Mouse (Mus musculus) liver, embryonic 16.5 days (tissue): Measurements from ENCODE around the gene Ptgds. TPM values are rescaled to one million over a fixed set of nuclear protein-coding genes. Genes with fewer than 3 reads are reported as not detected.

ENCODE experiments used
- ATAC-seq: fragments of 200-750 bp; cut with Nextera tagmentation; 2 replicates; pipeline ENCODE4 v1.8.0; 2017; ENCODE audit warnings: low read depth, mild to moderate bottlenecking, moderate number of reproducible peaks, moderate library complexity
- H3K27ac ChIP-seq: fragments of 300-500 bp; sonication (generic); 2 replicates; pipeline ENCODE4 v1.5.1; 2014; ENCODE audit warnings: mild to moderate bottlenecking, low read length
- H3K27me3 ChIP-seq: fragments of 300-500 bp; sonication (generic); 2 replicates; pipeline ENCODE4 v1.6.1; 2014; ENCODE audit warnings: low read depth, low read length, mixed read lengths; ENCODE audit not compliant: control insufficient read depth, insufficient read depth
- H3K36me3 ChIP-seq: fragments of 300-500 bp; sonication (generic); 2 replicates; pipeline ENCODE4 v1.6.1; 2014; ENCODE audit warnings: mild to moderate bottlenecking; ENCODE audit not compliant: control insufficient read depth, insufficient read depth
- H3K4me1 ChIP-seq: fragments of 300-500 bp; sonication (generic); 2 replicates; pipeline ENCODE4 v1.6.1; 2014; ENCODE audit warnings: low read depth, low read length, mixed read lengths; ENCODE audit not compliant: control insufficient read depth
- H3K4me2 ChIP-seq: fragments of 300-500 bp; sonication (generic); 2 replicates; pipeline ENCODE4 v1.6.1; 2014; ENCODE audit warnings: low read depth, low read length, mixed read lengths
- H3K4me3 ChIP-seq: fragments of 300-500 bp; sonication (generic); 2 replicates; pipeline ENCODE4 v1.5.1; 2014; ENCODE audit warnings: low read depth, mild to moderate bottlenecking, low read length
- H3K9ac ChIP-seq: fragments of 300-500 bp; sonication (generic); 2 replicates; pipeline ENCODE4 v1.6.1; 2014; ENCODE audit warnings: low read depth, low read length
- H3K9me3 ChIP-seq: fragments of 300-500 bp; sonication (generic); replicated peaks from 2 replicates; pipeline ENCODE4 v1.6.1; 2016; ENCODE audit warnings: low read length; ENCODE audit not compliant: control insufficient read depth
- WGBS: fragments of 180-500 bp; shearing (Covaris S2); extraction: QIAGEN DNeasy Blood & Tissue Kit; methylation state at CpG from one replicate; pipeline ENCODE4 v1.1.7; 2014; ENCODE audit not compliant: insufficient replicate concordance; 5-methylcytosine and 5-hydroxymethylcytosine counted together
- polyA plus RNA-seq: library from polyadenylated mRNA; unstranded; fragments of >200 nt; fragmentation: Nextera tagmentation; extraction: Ambion mirVana; gene quantifications from 2 replicates; pipeline ENCODE4 v1.2.1, GENCODE M21; 2015

The Ptgds gene
- polyA plus RNA-seq, 1 experiment from 2014 or later = 0.71 TPM

GRCm38 (mm10) chr2:25458911-25459310, 10.9 kb downstream of the Ptgds start:
- Histone ChIP-seq H3K27me3 (no peaks in the 10 kb centered on the region), H3K27ac (no peak overlapping the region), H3K9ac (no peak overlapping the region), H3K4me2 (no peak overlapping the region), H3K9me3 (no peaks in the 10 kb centered on the region), H3K36me3 (no peaks in the 10 kb centered on the region), H3K4me3 (no peak overlapping the region), H3K4me1 (peaks cover 24% of the 10 kb centered on the region)
- ATAC-seq = no peak
- 63% methylated on average over 5 of the region's 5 CpGs for WGBS

GRCm38 (mm10) chr2:25457022-25457896, 12.6 kb downstream of the Ptgds start:
- H3K4me1 ChIP-seq = peaks cover 24% of the 10 kb centered on the region
- no peak overlapping the region for H3K9ac ChIP-seq
- no peak for ATAC-seq
- H3K9me3 ChIP-seq = no peaks in the 10 kb centered on the region
- no peak overlapping the region for H3K4me2 ChIP-seq
- WGBS = 69% methylated on average over 9 of the region's 9 CpGs
- H3K4me3 ChIP-seq = no peak overlapping the region
- no peaks in the 10 kb centered on the region for H3K27me3 ChIP-seq
- no peaks in the 10 kb centered on the region for H3K36me3 ChIP-seq
- no peak overlapping the region for H3K27ac ChIP-seq

- Histone ChIP-seq H3K9me3 (no peaks in the 10 kb centered on the region), H3K4me1 (peaks cover 21% of the 10 kb centered on the region), H3K4me2 (no peak within 1 kb of the TSS), H3K27me3 (no peaks in the 10 kb centered on the region), H3K36me3 (no peaks in the 10 kb centered on the region), H3K4me3 (no peak within 1 kb of the TSS), H3K27ac (no peak within 1 kb of the TSS), H3K9ac (no peak within 1 kb of the TSS)
- WGBS = 57% methylated on average over 14 of the region's 14 CpGs
- ATAC-seq = no peak
Measured at GRCm38 (mm10) chr2:25456205-25456953, 13.5 kb downstream of the Ptgds start, which contains the start of gene Clic3. Gene Clic3, plus strand, starts transcription at chr2:25456838.

- H3K9ac ChIP-seq = no peak overlapping the region
- no peaks in the 10 kb centered on the region for H3K27me3 ChIP-seq
- no peaks in the 10 kb centered on the region for H3K4me1 ChIP-seq
- H3K36me3 ChIP-seq = no peaks in the 10 kb centered on the region
- WGBS = 29% methylated on average over 1 of the region's 1 CpGs
- no peak overlapping the region for H3K27ac ChIP-seq
- no peak overlapping the region for H3K4me2 ChIP-seq
- no peak for ATAC-seq
- H3K4me3 ChIP-seq = no peak overlapping the region
- H3K9me3 ChIP-seq = no peaks in the 10 kb centered on the region
Measured at GRCm38 (mm10) chr2:25452951-25453350, 16.9 kb downstream of the Ptgds start.

- H3K27me3 ChIP-seq = no peaks in the 10 kb centered on the region
- no peak overlapping the region for H3K4me3 ChIP-seq
- H3K36me3 ChIP-seq = no peaks in the 10 kb centered on the region
- no peak overlapping the region for H3K27ac ChIP-seq
- no peak overlapping the region for H3K4me2 ChIP-seq
- H3K9me3 ChIP-seq = no peaks in the 10 kb centered on the region
- ATAC-seq = no peak
- WGBS = 44% methylated on average over 8 of the region's 8 CpGs
- H3K9ac ChIP-seq = no peak overlapping the region
- H3K4me1 ChIP-seq = no peaks in the 10 kb centered on the region
Measured at GRCm38 (mm10) chr2:25450853-25451647, 18.8 kb downstream of the Ptgds start.

- no peak overlapping the region for H3K4me3 ChIP-seq
- no peaks in the 10 kb centered on the region for H3K9me3 ChIP-seq
- H3K9ac ChIP-seq = no peak overlapping the region
- no peak overlapping the region for H3K27ac ChIP-seq
- H3K27me3 ChIP-seq = no peaks in the 10 kb centered on the region
- 78% methylated on average over 14 of the region's 14 CpGs for WGBS
- no peak overlapping the region for H3K4me2 ChIP-seq
- no peaks in the 10 kb centered on the region for H3K36me3 ChIP-seq
- ATAC-seq = no peak
- H3K4me1 ChIP-seq = no peaks in the 10 kb centered on the region
Measured at GRCm38 (mm10) chr2:25442682-25443081, 27.2 kb downstream of the Ptgds start.

GRCm38 (mm10) chr2:25441067-25441466, 28.8 kb downstream of the Ptgds start:
- no peak overlapping the region for H3K27ac ChIP-seq
- no peaks in the 10 kb centered on the region for H3K9me3 ChIP-seq
- no peaks in the 10 kb centered on the region for H3K4me1 ChIP-seq
- H3K4me3 ChIP-seq = no peak overlapping the region
- H3K9ac ChIP-seq = no peak overlapping the region
- WGBS = 76% methylated on average over 20 of the region's 20 CpGs
- no peak for ATAC-seq
- H3K27me3 ChIP-seq = no peaks in the 10 kb centered on the region
- H3K4me2 ChIP-seq = no peak overlapping the region
- H3K36me3 ChIP-seq = no peaks in the 10 kb centered on the region

GRCm38 (mm10) chr2:25436286-25436820, 33.5 kb downstream of the Ptgds start:
- no peak overlapping the region for H3K27ac ChIP-seq
- H3K9ac ChIP-seq = no peak overlapping the region
- no peak overlapping the region for H3K4me2 ChIP-seq
- ATAC-seq = no peak
- H3K36me3 ChIP-seq = no peaks in the 10 kb centered on the region
- 79% methylated on average over 10 of the region's 10 CpGs for WGBS
- H3K27me3 ChIP-seq = no peaks in the 10 kb centered on the region
- no peaks in the 10 kb centered on the region; the same call in 1 of the 2 replicates for H3K4me1 ChIP-seq
- H3K4me3 ChIP-seq = no peak overlapping the region
- H3K9me3 ChIP-seq = no peaks in the 10 kb centered on the region
